Mouse (Mus musculus): ENCODE measurements around the gene C2cd5. TPM values are rescaled to one million over a fixed set of nuclear protein-coding genes. Genes with fewer than 3 reads are reported as not detected.

C2cd5 gene
- total and polyA plus RNA-seq, 3 experiments = 16.2 to 47.6 (median 30.5) TPM

GRCm38 (mm10) chr6:143137341-143137740, 37.4 kb upstream of the C2cd5 start:
- H3K9ac ChIP-seq (ENCODE audit: control insufficient read depth, low read depth, low read length, poor library complexity, severe bottlenecking) = no peak overlapping the region
- H3K9me3 ChIP-seq (replicated peaks; ENCODE audit: insufficient read depth, low read length) = no peaks in the 10 kb centered on the region
- no peak overlapping the region for H3K27ac ChIP-seq (ENCODE audit: control insufficient read depth, low read depth, low read length)
- TF ChIP-seq USF2 (IDR thresholded peaks at IDR 0.05; ENCODE audit: borderline replicate concordance in 1 of 2, insufficient read depth in 1 of 2, low read depth in 1 of 2, low read length in 2 of 2) = no peak
- TF ChIP-seq POLR2AphosphoS2 (IDR thresholded peaks at IDR 0.05; ENCODE audit: low read length) = no peak
- TF ChIP-seq CTCF (IDR thresholded peaks at IDR 0.05 in 2 of 3, conservative IDR thresholded peaks at IDR 0.05 in 1 of 3; ENCODE audit: control insufficient read depth in 1 of 3, insufficient read depth in 1 of 3, low read depth in 2 of 3, low read length in 3 of 3, poor library complexity in 1 of 3, severe bottlenecking in 1 of 3) = no peak
- no peak for TF ChIP-seq ETS1 (IDR thresholded peaks at IDR 0.05; ENCODE audit: low read depth, low read length)
- no peak for TF ChIP-seq POLR2AphosphoS5 (IDR thresholded peaks at IDR 0.05; ENCODE audit: borderline replicate concordance, low read depth, low read length)
- TF ChIP-seq UBTF (IDR thresholded peaks at IDR 0.05; ENCODE audit: borderline replicate concordance, insufficient read depth, low read depth, low read length) = no peak
- TF ChIP-seq MXI1 (IDR thresholded peaks at IDR 0.05; ENCODE audit: low read depth, low read length) = no peak
- no peak for TF ChIP-seq TAL1 (IDR thresholded peaks at IDR 0.05; ENCODE audit: low read length)
- no peak for TF ChIP-seq MAFK (IDR thresholded peaks at IDR 0.05; ENCODE audit: borderline replicate concordance, low read depth, low read length)
- no peak for TF ChIP-seq CHD1 (IDR thresholded peaks at IDR 0.05; ENCODE audit: low read depth, low read length)
- no peak for TF ChIP-seq MEF2A (IDR thresholded peaks at IDR 0.05; ENCODE audit: extremely low read depth, insufficient replicate concordance, low read depth, low read length, poor library complexity, severe bottlenecking)
- TF ChIP-seq MYC (IDR thresholded peaks at IDR 0.05; ENCODE audit: low read depth, low read length) = no peak
- TF ChIP-seq HCFC1 (IDR thresholded peaks at IDR 0.05; ENCODE audit: low read depth, low read length) = no peak
- no peak for TF ChIP-seq ZMIZ1 (IDR thresholded peaks at IDR 0.05; ENCODE audit: low read depth, low read length)
- no peak for TF ChIP-seq NELFE (IDR thresholded peaks at IDR 0.05; ENCODE audit: low read depth, low read length)
- peaks cover 1 to 2% of the 10 kb centered on the region in 2 experiments; a peak in 2 of 4 replicates for H3K27me3 ChIP-seq (ENCODE audit: control insufficient read depth in 1 of 2, insufficient read depth in 2 of 2, low read length in 2 of 2)
- H3K4me3 ChIP-seq (ENCODE audit: control insufficient read depth in 1 of 2, insufficient read depth in 1 of 2, low read depth in 2 of 2, low read length in 2 of 2) = no peak overlapping the region
- no peaks in the 10 kb centered on the region for H3K4me1 ChIP-seq (ENCODE audit: control insufficient read depth in 1 of 2, insufficient read depth in 2 of 2, low read length in 2 of 2)
- no peak for DNase-seq (ENCODE audit: low read depth, low spot score)
- no peaks in the 10 kb centered on the region for H3K36me3 ChIP-seq (ENCODE audit: control insufficient read depth in 1 of 2, insufficient read depth in 2 of 2, low read length in 2 of 2)
- no peaks in the 10 kb centered on the region for H3K79me2 ChIP-seq (ENCODE audit: control insufficient read depth, insufficient read depth, low read length, poor library complexity)

- TF ChIP-seq USF1 (IDR thresholded peaks at IDR 0.05; ENCODE audit: low read depth, low read length) (no peak), NRF1 (IDR thresholded peaks at IDR 0.05; ENCODE audit: insufficient read depth, low read depth, low read length, poor library complexity, severe bottlenecking) (no peak), CHD2 (IDR thresholded peaks at IDR 0.05; ENCODE audit: low read length) (no peak), CHD1 (IDR thresholded peaks at IDR 0.05; ENCODE audit: low read depth, low read length) (no peak), SIN3A (IDR thresholded peaks at IDR 0.05; ENCODE audit: low read length) (no peak), ZNF384 (IDR thresholded peaks at IDR 0.05; ENCODE audit: low read depth, low read length) (no peak), MAZ (IDR thresholded peaks at IDR 0.05; ENCODE audit: low read depth, low read length) (no peak), SMC3 (IDR thresholded peaks at IDR 0.05; ENCODE audit: low read depth, low read length) (no peak), BHLHE40 (IDR thresholded peaks at IDR 0.05; ENCODE audit: borderline replicate concordance, low read depth, low read length) (no peak), ZKSCAN1 (IDR thresholded peaks at IDR 0.05; ENCODE audit: low read depth, low read length) (no peak), CTCF (IDR thresholded peaks at IDR 0.05 in 2 of 3, conservative IDR thresholded peaks at IDR 0.05 in 1 of 3; ENCODE audit: control insufficient read depth in 1 of 3, insufficient read depth in 1 of 3, low read depth in 2 of 3, low read length in 3 of 3, poor library complexity in 1 of 3, severe bottlenecking in 1 of 3) (no peak)
- H3K27ac ChIP-seq (ENCODE audit: control insufficient read depth, low read depth, low read length) = no peak overlapping the region
Observed at GRCm38 (mm10) chr6:143136688-143137087, 36.7 kb upstream of the C2cd5 start.

More at GRCm38 (mm10) chr6:143136688-143137087, 36.7 kb upstream of the C2cd5 start:
- H3K9ac ChIP-seq (ENCODE audit: control insufficient read depth, low read depth, low read length, poor library complexity, severe bottlenecking) = no peak overlapping the region
- DNase-seq (ENCODE audit: low read depth, low spot score) = no peak
- H3K9me3 ChIP-seq (replicated peaks; ENCODE audit: insufficient read depth, low read length) = no peaks in the 10 kb centered on the region
- H3K36me3 ChIP-seq (ENCODE audit: control insufficient read depth in 1 of 2, insufficient read depth in 2 of 2, low read length in 2 of 2) = no peaks in the 10 kb centered on the region
- H3K4me3 ChIP-seq (ENCODE audit: control insufficient read depth in 1 of 2, insufficient read depth in 1 of 2, low read depth in 2 of 2, low read length in 2 of 2) = no peak overlapping the region
- no peaks in the 10 kb centered on the region for H3K79me2 ChIP-seq (ENCODE audit: control insufficient read depth, insufficient read depth, low read length, poor library complexity)
- peaks cover 1 to 2% of the 10 kb centered on the region in 2 experiments; a peak in 2 of 4 replicates for H3K27me3 ChIP-seq (ENCODE audit: control insufficient read depth in 1 of 2, insufficient read depth in 2 of 2, low read length in 2 of 2)
- no peaks in the 10 kb centered on the region for H3K4me1 ChIP-seq (ENCODE audit: control insufficient read depth in 1 of 2, insufficient read depth in 2 of 2, low read length in 2 of 2)
